Mouse (Mus musculus): ENCODE measurements around the gene Rps2. TPM values are rescaled to one million over a fixed set of nuclear protein-coding genes. Genes with fewer than 3 reads are reported as not detected.
"Not testable (repeated sequence)": the region's sequence is repeated elsewhere in the genome, so short reads cannot be mapped to it uniquely, and the experiment has no call there.

Rps2 gene
- polyA plus RNA-seq (2021) = 1,141 TPM

DNA sequence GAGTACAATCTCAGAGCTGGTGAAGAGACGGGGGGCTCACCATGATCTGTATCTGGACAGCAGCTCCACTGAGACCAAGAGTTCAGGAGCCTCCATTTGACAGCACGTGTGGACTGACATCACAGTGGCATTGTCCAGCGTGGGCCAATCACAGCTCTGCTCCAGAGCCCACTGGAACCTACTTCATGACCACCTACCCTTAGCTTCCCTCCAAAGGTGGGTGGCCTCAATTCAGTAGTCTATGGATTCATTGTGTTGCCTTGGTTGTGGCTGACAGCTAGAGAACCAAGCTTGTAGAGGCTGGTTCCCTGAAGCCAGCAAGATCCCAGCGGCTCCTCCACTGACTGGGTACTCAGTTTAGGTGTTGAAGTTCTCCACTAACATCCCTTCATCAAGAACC is at the start of gene Rps2, which contains the start of gene Rnf151:
TSS of gene Rps2 (plus strand) at position 174 of the 400 bp plus-strand sequence.
TSS of gene Rnf151 (minus strand) at position 121 of the 400 bp plus-strand sequence.
- no peak for TF ChIP-seq CTCF (IDR thresholded peaks at IDR 0.05)
- DNase-seq (ENCODE audit: low read depth, low spot score) (no peak), ATAC-seq (no peak)
- in situ Hi-C loops (cut with MboI; ENCODE audit: low pct_unique_long_range_greater_than_20kb) = no loop called here
- POLR2A ChIA-PET = no interaction called here
- no peaks in the 10 kb centered on the region for H3K27me3 ChIP-seq
- CTCF ChIA-PET = no interaction called here

DNA sequence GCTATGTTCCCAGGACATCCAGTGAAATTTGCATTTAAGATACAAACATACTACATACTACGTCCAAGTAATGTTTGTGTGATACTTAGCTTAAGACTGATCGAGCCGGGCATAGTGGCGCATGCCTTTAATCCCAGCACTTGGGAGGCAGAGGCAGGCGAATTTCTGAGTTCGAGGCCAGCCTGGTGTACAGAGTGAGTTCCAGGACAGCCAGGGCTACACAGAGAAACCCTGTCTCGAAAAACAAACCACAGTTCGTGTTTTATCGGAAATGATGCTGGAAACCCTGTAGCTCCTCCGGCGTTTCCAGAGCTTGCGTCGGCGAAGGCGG is 48.7 kb upstream of the Rps2 start:
- H3K27me3 ChIP-seq; in situ Hi-C loops (cut with MboI; ENCODE audit: low pct_unique_long_range_greater_than_20kb); DNase-seq (ENCODE audit: low read depth, low spot score); ATAC-seq: not testable (repeated sequence)
- POLR2A ChIA-PET = interaction anchor here (0.6 to 1.7 kb wide), 6 partner anchors 12 to 196 kb away, joined by 3 to 4 read pairs (median 4); partner anchors contain the start of gene Tbl3
- CTCF ChIA-PET = interaction anchor here (0.9 to 2.9 kb wide), 9 partner anchors 8 to 197 kb away, joined by 3 to 14 read pairs (median 3); partner anchors contain the start of genes Nthl1, Traf7 and Tsc2

DNA sequence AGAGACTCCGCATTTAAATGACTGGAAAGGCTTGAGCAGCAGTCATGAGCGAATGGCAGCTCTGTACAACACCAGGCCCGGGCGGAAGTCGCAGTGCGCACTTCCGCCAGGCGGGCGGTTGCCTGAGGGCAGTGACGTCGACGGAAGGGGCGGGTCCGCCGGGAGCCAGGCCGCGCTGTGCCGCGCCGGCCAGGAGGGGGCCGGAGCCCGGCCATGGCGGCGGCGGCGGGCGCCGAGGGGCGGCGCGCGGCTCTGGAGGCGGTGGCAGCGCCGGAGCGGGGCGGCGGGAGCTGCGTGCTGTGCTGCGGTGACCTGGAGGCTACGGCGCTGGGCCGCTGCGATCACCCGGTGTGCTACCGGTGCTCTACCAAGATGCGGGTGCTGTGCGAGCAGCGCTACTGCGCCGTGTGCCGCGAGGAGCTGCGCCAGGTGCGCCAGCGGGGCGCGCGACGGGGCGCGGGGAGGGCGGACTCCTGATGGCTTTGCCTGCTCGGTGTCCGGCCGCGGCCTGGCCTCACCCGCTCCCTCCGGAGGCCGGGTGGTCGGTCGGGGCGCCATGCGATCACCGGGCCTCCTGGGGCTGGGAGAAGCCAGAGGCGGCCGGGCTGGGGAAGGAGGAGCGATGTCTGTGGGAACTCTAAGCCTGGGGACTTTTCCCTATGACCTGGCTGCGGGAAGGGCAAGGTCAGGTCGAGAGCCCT is 48.2 kb upstream of the Rps2 start, which contains the start of gene Zfp598:
TSS of gene Zfp598 (plus strand) at position 143 of the 701 bp plus-strand sequence.
- no peaks in the 10 kb centered on the region for H3K27me3 ChIP-seq
- DNase-seq (ENCODE audit: low read depth, low spot score) (peak; percentile 51), ATAC-seq (peak; percentile 85)
- in situ Hi-C loops (cut with MboI; ENCODE audit: low pct_unique_long_range_greater_than_20kb) = no loop called here
- TF ChIP-seq CTCF (IDR thresholded peaks at IDR 0.05) = no peak
- POLR2A ChIA-PET = interaction anchor here (0.7 to 2.0 kb wide), 9 partner anchors 12 to 197 kb away, joined by 3 to 7 read pairs (median 4); partner anchors contain the start of genes Nthl1, Syngr3, Tbl3 and Tsc2
- CTCF ChIA-PET = interaction anchor here (0.9 to 1.7 kb wide), 9 partner anchors 8 to 197 kb away, joined by 3 to 5 read pairs (median 3); partner anchors contain the start of genes Nthl1, Traf7 and Tsc2

DNA sequence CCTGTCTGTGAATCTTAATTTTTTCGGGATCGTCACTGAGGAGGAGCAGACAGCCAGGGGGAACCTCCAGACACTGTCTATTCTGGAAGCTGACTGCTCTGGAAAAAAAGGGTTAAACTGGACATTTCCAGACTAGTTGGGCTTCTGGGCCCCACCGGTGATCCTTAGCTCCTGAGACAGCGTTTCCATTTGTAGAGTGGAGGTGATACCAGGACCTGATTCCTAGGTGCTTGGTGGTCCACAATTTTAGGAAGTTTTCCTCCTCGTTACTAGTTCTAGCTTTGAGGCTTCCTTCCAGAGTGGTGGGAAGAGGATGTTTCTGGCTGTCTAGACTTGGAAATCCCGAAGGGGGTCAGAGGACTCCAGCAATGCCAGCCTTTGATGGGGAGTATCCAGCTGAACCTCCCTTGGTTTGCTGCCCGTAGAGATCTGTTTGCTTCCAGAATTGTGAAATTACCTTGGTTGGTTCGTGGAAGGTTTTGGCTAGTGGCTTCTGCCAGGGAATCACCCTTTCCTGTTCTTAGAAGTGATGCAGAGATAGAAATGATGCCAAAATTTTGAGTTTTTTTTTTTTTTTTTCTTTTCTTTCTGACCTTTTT is 47.6 kb upstream of the Rps2 start:
- in situ Hi-C loops (cut with MboI; ENCODE audit: low pct_unique_long_range_greater_than_20kb) = no loop called here

DNA sequence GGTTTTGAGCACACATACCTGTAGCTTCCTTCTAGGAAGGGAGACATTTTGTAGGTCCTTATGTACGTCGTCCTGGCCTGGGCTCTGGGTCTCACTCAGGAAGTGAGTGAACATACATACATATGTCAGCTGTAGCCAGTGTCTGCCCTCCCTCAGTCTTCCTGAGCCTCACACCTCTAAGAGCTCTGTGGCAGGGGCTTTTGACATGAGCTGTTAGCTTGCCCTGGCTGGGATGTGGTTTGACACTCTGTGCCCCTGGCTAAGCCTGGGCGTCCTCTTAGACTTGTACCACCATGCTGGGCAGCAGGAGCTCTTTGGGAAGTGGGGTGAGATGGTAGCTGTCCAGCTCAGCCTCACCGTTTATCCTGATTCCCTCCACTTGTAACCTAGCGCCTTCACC is 46.6 kb upstream of the Rps2 start:
- POLR2A ChIA-PET = interaction anchor here (1.1 to 2.0 kb wide), 2 partner anchors 19 to 50 kb away, joined by 3 to 7 read pairs; partner anchors contain the start of gene Syngr3
- CTCF ChIA-PET = interaction anchor here (1.1 to 1.7 kb wide), 4 partner anchors 35 to 133 kb away, joined by 3 to 4 read pairs (median 4); partner anchors contain the start of genes Nthl1, Tbl3 and Tsc2
- in situ Hi-C loops (cut with MboI; ENCODE audit: low pct_unique_long_range_greater_than_20kb) = no loop called here
- H3K27me3 ChIP-seq = no peaks in the 10 kb centered on the region
- no peak for ATAC-seq
- no peak for DNase-seq (ENCODE audit: low read depth, low spot score)
- no peak for TF ChIP-seq CTCF (IDR thresholded peaks at IDR 0.05)

More for the DNA sequence above, 47.6 kb upstream of the Rps2 start:
- ChIA-PET POLR2A (interaction anchor here (0.8 to 2.0 kb wide), 9 partner anchors 15 to 197 kb away, joined by 3 to 7 read pairs (median 4); partner anchors contain the start of genes Nthl1, Syngr3, Tbl3 and Tsc2), CTCF (interaction anchor here (1.1 to 1.7 kb wide), 5 partner anchors 19 to 198 kb away, joined by 3 to 5 read pairs (median 4); partner anchors contain the start of genes Nthl1 and Tsc2)
- no peak for TF ChIP-seq CTCF (IDR thresholded peaks at IDR 0.05)
- ATAC-seq (no peak), DNase-seq (ENCODE audit: low read depth, low spot score) (no peak)
- no peaks in the 10 kb centered on the region for H3K27me3 ChIP-seq

DNA sequence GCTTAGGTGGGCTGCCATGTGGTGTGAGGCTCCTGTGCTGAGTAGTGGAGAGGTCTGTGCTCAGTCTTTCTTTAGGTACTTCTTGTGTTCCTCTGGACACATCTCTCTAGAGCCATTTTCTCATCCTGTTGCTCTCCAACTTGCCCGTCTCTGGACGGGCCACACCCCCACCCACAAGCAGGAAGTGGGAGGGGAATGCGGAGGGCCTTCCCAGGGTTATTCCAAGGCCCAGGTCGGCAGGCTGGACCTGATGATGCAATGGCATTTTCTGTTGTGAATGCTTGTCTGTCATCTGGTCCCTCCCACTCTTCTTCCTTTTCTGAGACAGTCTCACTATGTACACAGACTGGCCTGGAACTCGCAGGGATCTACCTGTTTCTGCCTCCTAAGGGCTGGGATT is 45.8 kb upstream of the Rps2 start:
- DNase-seq (ENCODE audit: low read depth, low spot score) = no peak
- ChIA-PET POLR2A (no interaction called here), CTCF (interaction anchor here (1.1 to 1.3 kb wide), 2 partner anchors 34 to 40 kb away, joined by 4 read pairs; partner anchors contain the start of genes Nthl1, Tbl3 and Tsc2)
- ATAC-seq = no peak
- no peak for TF ChIP-seq CTCF (IDR thresholded peaks at IDR 0.05)
- no peaks in the 10 kb centered on the region for H3K27me3 ChIP-seq
- in situ Hi-C loops (cut with MboI; ENCODE audit: low pct_unique_long_range_greater_than_20kb) = no loop called here

DNA sequence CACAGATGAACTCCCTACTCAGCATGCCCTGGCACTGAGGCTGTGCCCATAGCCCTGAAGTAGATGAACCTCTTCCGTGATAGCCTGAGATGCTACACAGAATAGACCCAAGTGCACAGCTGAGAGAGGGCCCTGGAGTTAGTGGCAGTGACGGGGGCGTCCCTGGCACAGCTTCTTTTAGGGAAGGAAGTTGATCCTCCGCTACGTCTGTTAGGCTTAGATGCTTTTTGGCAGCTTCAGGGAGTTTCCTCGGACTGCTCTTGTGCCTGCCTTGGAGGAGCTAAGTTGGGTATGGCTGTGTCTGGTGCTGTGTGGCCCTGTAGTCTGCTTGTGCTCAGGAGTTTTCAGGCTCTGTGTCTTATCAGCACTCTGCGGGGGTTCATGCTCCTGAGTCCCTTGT is 43.6 kb upstream of the Rps2 start:
- no peaks in the 10 kb centered on the region for H3K27me3 ChIP-seq
- ChIA-PET POLR2A (no interaction called here), CTCF (interaction anchor here (1.0 kb wide), 1 partner anchor 12 kb away, joined by 4 read pairs; no protein-coding TSS in a partner anchor)
- ATAC-seq (no peak), DNase-seq (ENCODE audit: low read depth, low spot score) (no peak)
- no peak for TF ChIP-seq CTCF (IDR thresholded peaks at IDR 0.05)
- in situ Hi-C loops (cut with MboI; ENCODE audit: low pct_unique_long_range_greater_than_20kb) = no loop called here

DNA sequence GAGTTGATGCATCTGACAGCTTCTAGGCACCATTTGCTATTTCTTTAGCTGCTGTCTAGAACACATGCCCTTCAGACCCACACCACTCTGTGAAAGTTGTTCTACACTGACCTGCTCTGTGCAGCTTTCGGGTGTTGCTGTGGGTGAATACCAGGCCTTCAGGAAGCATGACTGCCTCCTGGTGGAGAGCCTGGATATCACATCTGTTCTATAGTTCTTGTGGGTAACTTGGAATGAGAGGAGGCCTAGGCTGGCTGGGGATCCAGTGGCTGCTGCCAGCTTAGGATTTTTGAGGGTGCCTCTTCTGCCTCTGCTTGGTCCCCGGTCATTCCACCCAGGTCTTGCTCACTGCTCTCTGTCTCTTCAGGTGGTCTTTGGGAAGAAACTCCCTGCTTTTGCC is 41.7 kb upstream of the Rps2 start:
- DNase-seq (ENCODE audit: low read depth, low spot score) (no peak), ATAC-seq (no peak)
- POLR2A ChIA-PET = no interaction called here
- in situ Hi-C loops (cut with MboI; ENCODE audit: low pct_unique_long_range_greater_than_20kb) = no loop called here
- H3K27me3 ChIP-seq = no peaks in the 10 kb centered on the region
- CTCF ChIA-PET = interaction anchor here (1.1 to 1.2 kb wide), 2 partner anchors 9 to 25 kb away, joined by 3 to 4 read pairs; no protein-coding TSS in a partner anchor
- no peak for TF ChIP-seq CTCF (IDR thresholded peaks at IDR 0.05)

DNA sequence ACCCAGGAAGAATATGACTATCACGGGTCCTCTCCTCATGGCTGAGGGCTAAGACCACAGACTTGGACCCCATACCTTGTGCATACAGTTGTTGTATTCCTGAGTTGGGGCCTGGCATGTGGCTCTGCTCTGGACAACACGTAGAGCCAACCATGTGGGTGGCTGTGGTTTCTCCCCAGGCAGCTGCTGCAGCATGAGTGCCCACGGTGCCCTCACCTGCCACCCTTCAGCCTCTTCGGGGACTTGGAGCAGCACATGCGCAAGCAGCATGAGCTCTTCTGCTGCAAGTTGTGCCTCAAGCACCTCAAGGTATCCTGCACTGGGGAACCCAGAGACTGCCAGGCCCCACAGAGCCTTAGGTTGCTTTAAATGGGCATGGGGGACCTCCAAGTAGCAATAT is 41.0 kb upstream of the Rps2 start:
- ChIA-PET CTCF (interaction anchor here (1.1 to 1.2 kb wide), 2 partner anchors 10 to 26 kb away, joined by 3 to 4 read pairs; no protein-coding TSS in a partner anchor), POLR2A (no interaction called here)
- ATAC-seq (no peak), DNase-seq (ENCODE audit: low read depth, low spot score) (no peak)
- no peak for TF ChIP-seq CTCF (IDR thresholded peaks at IDR 0.05)
- no peaks in the 10 kb centered on the region for H3K27me3 ChIP-seq
- in situ Hi-C loops (cut with MboI; ENCODE audit: low pct_unique_long_range_greater_than_20kb) = no loop called here

DNA sequence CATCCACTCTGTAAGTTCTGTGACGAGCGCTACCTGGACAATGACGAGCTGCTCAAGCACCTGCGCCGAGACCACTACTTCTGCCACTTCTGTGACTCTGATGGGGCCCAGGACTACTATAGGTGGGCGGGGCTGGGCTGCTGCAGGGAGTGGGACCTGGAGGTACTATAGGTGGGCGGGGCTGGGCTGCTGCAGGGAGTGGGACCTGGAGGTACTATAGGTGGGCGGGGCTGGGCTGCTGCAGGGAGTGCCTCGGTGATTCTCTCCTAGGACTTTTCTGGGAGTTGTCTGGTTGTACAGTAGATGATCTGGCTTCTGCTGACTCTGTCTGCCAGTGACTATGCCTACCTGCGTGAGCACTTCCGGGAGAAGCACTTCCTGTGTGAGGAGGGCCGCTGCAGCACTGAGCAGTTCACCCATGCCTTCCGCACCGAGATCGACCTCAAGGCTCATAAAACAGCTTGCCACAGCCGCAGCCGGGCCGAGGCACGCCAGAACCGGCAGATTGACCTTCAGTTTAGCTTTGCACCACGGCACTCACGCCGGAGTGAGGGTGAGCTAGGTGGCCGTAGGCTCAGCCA is 40.3 kb upstream of the Rps2 start:
- in situ Hi-C loops (cut with MboI; ENCODE audit: low pct_unique_long_range_greater_than_20kb) = no loop called here
- no peak for TF ChIP-seq CTCF (IDR thresholded peaks at IDR 0.05)
- CTCF ChIA-PET = interaction anchor here (0.6 kb wide), 1 partner anchor 9 kb away, joined by 3 read pairs; the partner anchor contains the start of gene Zfp598
- POLR2A ChIA-PET = no interaction called here
- H3K27me3 ChIP-seq = no peaks in the 10 kb centered on the region
- DNase-seq (ENCODE audit: low read depth, low spot score) = no peak
- ATAC-seq = no peak
